Mouse (Mus musculus) lung, postnatal 0 days (tissue): ENCODE measurements around the gene Dnase1l3.

Experiments
- CTCF ChIP-seq: IDR thresholded peaks from 2 replicates; pipeline ENCODE4 v1.5.1; 2016; ENCODE audit warnings: antibody characterized with exemption, mild to moderate bottlenecking
- EP300 ChIP-seq: IDR thresholded peaks from 2 replicates; pipeline ENCODE4 v1.6.1; 2016; ENCODE audit warnings: antibody characterized with exemption, mild to moderate bottlenecking, control low read depth

GRCm38 (mm10) chr14:7929029-7929428 is 65.3 kb downstream of the Dnase1l3 start:
- TF ChIP-seq CTCF (no peak), EP300 (no peak)
